Mouse (Mus musculus) cerebellum, adult 8-10 months (tissue): ENCODE measurements around the gene Bsg.

ENCODE experiments used
- DNase-seq: peaks from one replicate; pipeline ENCODE4 v3.0.0; 2022

The Bsg gene

DNA sequence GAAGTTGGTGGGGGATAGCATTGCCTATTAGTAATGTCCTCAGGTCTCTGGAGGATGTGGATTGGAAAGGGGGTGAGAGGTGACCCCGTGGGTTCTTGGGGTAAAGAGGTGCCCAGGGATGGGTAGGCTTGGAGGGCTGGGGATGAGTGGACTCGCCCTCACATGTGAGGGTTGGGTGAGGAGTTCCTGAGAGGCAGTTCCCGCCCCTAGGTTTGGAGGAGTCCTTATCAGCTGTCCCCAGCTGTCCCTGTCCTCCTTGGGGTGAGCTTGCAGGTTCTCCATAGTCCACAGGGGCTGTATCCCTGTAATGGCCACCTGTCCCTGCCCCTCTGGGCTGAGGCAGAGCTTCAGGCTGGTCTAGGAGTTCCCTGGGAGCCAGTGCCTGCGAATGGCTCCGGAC lies 1.7 kb downstream of the Bsg start:
- DNase-seq = no peak

DNA sequence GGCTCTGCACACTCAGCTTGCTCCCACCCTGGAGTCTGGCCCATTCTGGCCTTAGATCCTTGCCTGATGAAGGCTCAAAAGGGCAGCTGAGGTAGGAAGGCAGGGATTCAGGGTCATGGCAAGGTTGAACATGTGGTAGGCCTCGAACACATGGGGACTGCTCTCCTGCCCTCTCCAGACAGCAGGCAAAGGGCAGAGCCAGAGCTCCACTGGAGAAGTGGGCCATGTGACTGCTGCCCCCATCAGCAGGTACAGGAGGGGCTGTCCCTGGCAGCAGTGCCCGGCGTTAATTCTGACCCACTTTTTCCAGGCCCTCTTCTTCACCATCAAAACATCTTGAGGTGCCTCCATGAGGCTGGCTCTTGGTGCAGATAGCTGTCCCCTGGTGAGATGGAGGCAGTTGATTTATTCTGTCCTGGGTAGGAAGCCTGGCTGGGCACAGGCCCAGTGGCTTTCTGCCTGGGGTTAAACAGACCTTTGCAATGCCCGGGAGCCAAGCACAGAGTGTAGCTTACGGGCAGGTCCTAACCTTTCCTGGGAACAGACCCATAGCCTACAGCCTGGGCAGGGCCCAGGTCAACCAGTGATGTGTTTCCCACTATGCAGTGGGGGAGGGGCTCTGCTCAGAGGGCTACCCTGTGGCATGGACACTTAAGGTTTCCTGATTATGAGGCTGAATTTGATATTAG lies 2.3 kb downstream of the Bsg start:
- DNase-seq = no peak

GRCm38 (mm10) chr10:79707162-79707561 lies 2.9 kb downstream of the Bsg start:
- peak; percentile 70 for DNase-seq

GRCm38 (mm10) chr10:79707759-79708158 lies 3.5 kb downstream of the Bsg start:
- no peak for DNase-seq

- DNase-seq = no peak
Observed at GRCm38 (mm10) chr10:79708668-79709067, 4.4 kb downstream of the Bsg start.

DNA sequence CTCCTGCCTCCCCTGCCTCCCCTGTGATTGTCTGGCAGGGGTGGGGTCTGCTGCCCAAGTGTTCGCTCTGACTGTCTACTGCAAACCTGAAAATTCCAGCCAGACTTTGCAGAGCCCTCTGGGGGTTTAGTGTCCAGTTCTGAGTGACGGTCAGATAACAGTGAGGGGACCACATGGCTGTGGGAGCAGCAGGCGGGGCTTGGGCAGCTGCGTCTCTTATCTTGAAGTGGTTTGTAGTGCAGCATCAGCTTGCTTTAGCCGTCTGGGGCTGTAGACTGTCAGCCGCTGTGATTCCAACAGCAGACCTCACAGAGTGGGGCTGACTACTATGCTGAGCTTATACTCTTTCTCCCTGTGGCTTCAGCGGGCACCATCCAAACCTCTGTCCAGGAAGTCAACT lies 5.0 kb downstream of the Bsg start:
- DNase-seq = no peak

DNA sequence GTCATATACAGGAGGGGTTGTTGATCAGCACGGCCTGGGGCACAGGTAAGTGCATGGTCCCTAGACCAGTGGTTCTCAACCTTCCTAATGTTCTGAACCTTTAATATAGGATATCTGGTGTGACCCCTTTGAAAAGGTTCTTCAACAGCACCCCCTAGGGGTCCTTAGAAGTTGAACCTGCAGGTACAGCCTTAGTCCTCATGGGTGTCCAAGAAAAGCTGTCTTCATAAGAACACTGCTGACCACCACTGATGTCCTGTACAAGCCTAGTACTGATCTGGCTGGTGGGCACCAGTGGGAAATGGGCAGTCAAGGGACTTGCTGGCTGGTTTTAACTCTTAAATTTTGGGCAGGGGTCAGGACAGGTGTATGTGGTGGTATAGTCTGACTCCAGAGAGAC lies 7.7 kb downstream of the Bsg start:
- no peak for DNase-seq

GRCm38 (mm10) chr10:79712499-79713126 lies 8.3 kb downstream of the Bsg start:
- DNase-seq = peak; percentile 83

- DNase-seq = no peak
Observed at GRCm38 (mm10) chr10:79713163-79713562, 8.9 kb downstream of the Bsg start.

- no peak for DNase-seq
Observed at GRCm38 (mm10) chr10:79714996-79715395, 10.7 kb downstream of the Bsg start.

DNA sequence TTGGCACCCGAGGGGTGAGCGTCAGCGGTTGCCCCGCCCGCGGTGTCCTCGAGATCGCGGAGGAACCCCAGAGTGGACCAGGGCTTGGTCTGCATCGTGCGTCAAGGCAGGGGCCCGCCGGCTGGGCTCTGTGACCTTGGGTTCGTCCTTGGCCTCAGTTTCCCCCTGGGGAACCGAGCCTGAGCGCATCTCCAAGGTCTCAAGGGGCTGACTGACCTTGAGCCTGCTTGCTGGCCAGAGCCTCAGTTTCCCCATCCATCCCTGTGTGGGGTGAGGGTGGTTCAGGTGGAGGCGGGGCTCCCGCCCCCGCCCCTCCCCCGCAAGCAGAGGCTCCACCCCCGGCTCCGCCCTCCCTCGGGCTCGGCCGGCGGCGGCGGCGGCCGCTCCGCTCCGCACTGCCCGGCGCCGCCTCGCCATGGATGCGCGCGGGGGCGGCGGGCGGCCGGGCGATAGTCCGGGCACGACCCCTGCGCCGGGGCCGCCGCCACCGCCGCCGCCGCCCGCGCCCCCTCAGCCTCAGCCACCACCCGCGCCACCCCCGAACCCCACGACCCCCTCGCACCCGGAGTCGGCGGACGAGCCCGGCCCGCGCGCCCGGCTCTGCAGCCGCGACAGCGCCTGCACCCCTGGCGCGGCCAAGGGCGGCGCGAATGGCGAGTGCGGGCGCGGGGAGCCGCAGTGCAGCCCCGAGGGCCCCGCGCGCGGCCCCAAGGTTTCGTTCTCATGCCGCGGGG lies 12.1 kb downstream of the Bsg start, which contains the start of gene Hcn2:
TSS of gene Hcn2 (plus strand) at position 381 of the 734 bp plus-strand sequence.
- peak; percentile 67 for DNase-seq

DNA sequence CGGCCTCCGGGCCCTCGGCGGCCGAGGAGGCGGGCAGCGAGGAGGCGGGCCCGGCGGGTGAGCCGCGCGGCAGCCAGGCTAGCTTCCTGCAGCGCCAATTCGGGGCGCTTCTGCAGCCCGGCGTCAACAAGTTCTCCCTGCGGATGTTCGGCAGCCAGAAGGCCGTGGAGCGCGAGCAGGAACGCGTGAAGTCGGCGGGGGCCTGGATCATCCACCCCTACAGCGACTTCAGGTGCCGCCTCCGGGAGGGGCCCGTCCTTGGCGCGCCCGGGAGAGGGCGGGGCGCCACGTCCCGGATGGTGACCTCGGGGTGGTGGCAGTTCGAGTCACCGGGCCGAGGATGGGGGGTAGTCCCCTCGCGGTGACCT lies 12.7 kb downstream of the Bsg start:
- peak; percentile 71 for DNase-seq

DNA sequence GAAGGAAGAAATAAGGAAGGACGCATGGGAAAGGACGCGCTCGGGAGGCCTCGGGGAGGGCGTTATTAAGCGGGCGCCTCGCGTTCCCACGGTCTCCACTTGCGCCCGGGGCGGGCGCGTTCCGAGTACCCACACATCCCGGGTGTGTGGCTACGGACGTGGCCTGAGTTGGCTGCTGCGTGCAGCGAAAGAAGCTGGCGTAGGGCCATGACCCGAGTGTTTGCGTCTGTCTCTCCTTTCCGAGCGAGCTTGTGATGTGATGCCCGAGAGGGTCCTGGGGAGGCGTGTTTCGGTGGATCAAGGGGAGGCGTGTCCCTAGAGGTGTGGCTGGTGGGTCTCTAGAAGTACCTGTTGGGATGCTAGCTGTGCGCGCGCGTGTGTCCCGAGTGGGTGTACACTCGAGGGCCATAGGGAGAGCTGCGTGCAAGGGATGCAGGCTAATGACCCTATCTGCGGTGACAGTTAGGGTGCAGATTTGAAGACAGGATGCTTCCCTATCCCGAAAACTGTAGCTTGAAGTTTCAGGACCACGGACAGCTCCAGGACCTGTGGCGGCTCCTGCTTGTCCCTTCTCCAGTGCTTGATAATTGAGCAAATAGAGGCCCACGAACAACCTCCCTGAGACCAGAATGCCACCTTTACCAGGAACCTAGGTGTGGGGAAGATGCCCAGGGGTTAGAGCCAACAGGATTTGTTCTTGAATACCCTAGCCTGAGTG lies 13.5 kb downstream of the Bsg start:
- peak; percentile 52 for DNase-seq

GRCm38 (mm10) chr10:79721089-79721488 lies 16.8 kb downstream of the Bsg start:
- DNase-seq = no peak

- no peak for DNase-seq
Observed at GRCm38 (mm10) chr10:79723047-79723446, 18.8 kb downstream of the Bsg start.

GRCm38 (mm10) chr10:79723692-79724091 lies 19.4 kb downstream of the Bsg start:
- DNase-seq = no peak

- no peak for DNase-seq
Observed at GRCm38 (mm10) chr10:79726090-79726489, 21.8 kb downstream of the Bsg start.

- no peak for DNase-seq
Observed at GRCm38 (mm10) chr10:79728323-79729249, 24.3 kb downstream of the Bsg start.

- DNase-seq = no peak
Observed at GRCm38 (mm10) chr10:79729357-79729965, 25.2 kb downstream of the Bsg start.

DNA sequence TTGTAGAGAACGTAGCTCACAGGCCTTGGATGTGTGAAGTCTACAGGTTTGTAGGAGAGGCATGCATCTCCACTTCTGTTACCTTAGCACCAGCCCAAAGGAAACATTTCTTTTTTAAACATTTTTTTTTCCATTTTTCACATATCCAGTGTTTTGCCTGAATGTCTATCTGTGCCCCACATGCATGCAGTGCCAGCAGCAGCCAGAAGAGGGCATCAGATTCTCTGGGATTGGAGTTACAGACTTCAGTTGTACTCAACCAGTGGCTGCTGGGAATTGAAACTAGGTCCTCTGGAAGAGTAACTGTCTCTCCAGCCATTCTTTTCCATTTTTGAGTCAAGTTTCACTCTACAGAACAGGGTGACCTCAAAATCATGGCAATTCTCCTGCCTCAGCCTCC lies 28.2 kb downstream of the Bsg start:
- no peak for DNase-seq

GRCm38 (mm10) chr10:79733847-79734246 lies 29.6 kb downstream of the Bsg start:
- no peak for DNase-seq

DNA sequence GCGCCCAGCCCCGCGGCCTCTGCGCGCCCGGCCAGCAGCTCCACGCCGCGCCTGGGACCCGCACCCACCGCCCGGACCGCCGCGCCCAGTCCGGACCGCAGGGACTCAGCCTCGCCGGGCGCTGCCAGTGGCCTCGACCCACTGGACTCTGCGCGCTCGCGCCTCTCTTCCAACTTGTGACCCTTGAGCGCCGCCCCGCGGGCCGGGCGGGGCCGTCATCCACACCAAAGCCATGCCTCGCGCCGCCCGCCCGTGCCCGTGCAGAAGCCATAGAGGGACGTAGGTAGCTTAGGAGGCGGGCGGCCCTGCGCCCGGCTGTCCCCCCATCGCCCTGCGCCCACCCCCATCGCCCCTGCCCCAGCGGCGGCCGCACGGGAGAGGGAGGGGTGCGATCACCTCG lies 31.1 kb downstream of the Bsg start:
- no peak for DNase-seq
